Mouse (Mus musculus) MEL (cell line): ENCODE measurements around the gene Gm20388.

Experiments
- CHD1 ChIP-seq: IDR thresholded peaks from 2 replicates; pipeline ENCODE4 v1.6.1; 2012; ENCODE audit warnings: low read depth, mild to moderate bottlenecking, inconsistent platforms, low read length, improper control_type of control experiment
- CTCF ChIP-seq, 3 experiments: IDR thresholded peaks in 2 of 3; conservative IDR thresholded peaks in 1 of 3; 2 replicates each; pipeline ENCODE4 v1.5.1; 2011 to 2012; ENCODE audit warnings: low read length in 3 of 3, low read depth in 2 of 3, mild to moderate bottlenecking in 2 of 3, improper control_type of control experiment in 1 of 3, inconsistent platforms in 1 of 3, mixed read lengths in 1 of 3, moderate library complexity in 1 of 3; ENCODE audit not compliant: control insufficient read depth in 1 of 3, insufficient read depth in 1 of 3, poor library complexity in 1 of 3, severe bottlenecking in 1 of 3
- GABPA ChIP-seq: IDR thresholded peaks from 2 replicates; pipeline ENCODE4 v1.6.1; 2012; ENCODE audit warnings: low read depth, mild to moderate bottlenecking, inconsistent platforms, low read length, improper control_type of control experiment, moderate library complexity
- NELFE ChIP-seq: IDR thresholded peaks from 2 replicates; pipeline ENCODE4 v1.6.1; 2011; ENCODE audit warnings: low read depth, low read length, improper control_type of control experiment
- POLR2A ChIP-seq, 2 experiments: IDR thresholded peaks; 2 replicates each; pipeline ENCODE4 v1.6.1; 2011 to 2012; ENCODE audit warnings: low read length in 2 of 2, mild to moderate bottlenecking in 2 of 2, control low read depth in 1 of 2, improper control_type of control experiment in 1 of 2, low read depth in 1 of 2, moderate library complexity in 1 of 2; ENCODE audit not compliant: control insufficient read depth in 1 of 2, insufficient read depth in 1 of 2, poor library complexity in 1 of 2
- SMC3 ChIP-seq: IDR thresholded peaks from 2 replicates; pipeline ENCODE4 v1.6.1; 2011; ENCODE audit warnings: low read depth, low read length, improper control_type of control experiment
- USF2 ChIP-seq, 2 experiments: IDR thresholded peaks; 2 replicates each; pipeline ENCODE4 v1.6.1; 2011 to 2012; ENCODE audit warnings: improper control_type of control experiment in 2 of 2, low read length in 2 of 2, borderline replicate concordance in 1 of 2, inconsistent platforms in 1 of 2, low read depth in 1 of 2, mild to moderate bottlenecking in 1 of 2; ENCODE audit not compliant: insufficient read depth in 1 of 2
- ZNF384 ChIP-seq: IDR thresholded peaks from 2 replicates; pipeline ENCODE4 v1.6.1; 2012; ENCODE audit warnings: low read depth, mild to moderate bottlenecking, inconsistent platforms, low read length, improper control_type of control experiment

GRCm38 (mm10) chr8:121557746-121558145, 1647.1 kb downstream of the Gm20388 start:
- TF ChIP-seq SMC3 (no peak), CTCF (IDR thresholded peaks at IDR 0.05 in 2 of 3, conservative IDR thresholded peaks at IDR 0.05 in 1 of 3; ENCODE audit: control insufficient read depth in 1 of 3, insufficient read depth in 1 of 3, low read depth in 2 of 3, low read length in 3 of 3, poor library complexity in 1 of 3, severe bottlenecking in 1 of 3) (no peak), POLR2A (IDR thresholded peaks at IDR 0.05; ENCODE audit: control insufficient read depth in 1 of 2, insufficient read depth in 1 of 2, low read depth in 1 of 2, low read length in 2 of 2, poor library complexity in 1 of 2) (no peak), USF2 (IDR thresholded peaks at IDR 0.05; ENCODE audit: borderline replicate concordance in 1 of 2, insufficient read depth in 1 of 2, low read depth in 1 of 2, low read length in 2 of 2) (no peak), NELFE (no peak), CHD1 (no peak), GABPA (no peak), ZNF384 (no peak)
